Mouse (Mus musculus) limb, embryonic 11.5 days (tissue): ENCODE data around the gene Tnrc18. TPM values are rescaled to one million over a fixed set of nuclear protein-coding genes. Genes with fewer than 3 reads are reported as not detected.
A peak's percentile ranks its signal among the peaks of the same experiment; 100 is the strongest.

Source experiments
- ATAC-seq: fragments of 200-750 bp; cut with Nextera tagmentation; 2 replicates; pipeline ENCODE4 v1.8.0; 2017; ENCODE audit warnings: low read depth; ENCODE audit not compliant: insufficient number of reproducible peaks, low FRiP score, low TSS enrichment
- DNase-seq: peaks from one replicate; pipeline ENCODE4 v3.0.0-alpha.2; 2015; ENCODE audit warnings: low spot score
- H3K27ac ChIP-seq: fragments of 300-500 bp; sonication (generic); replicated peaks from 2 replicates; pipeline ENCODE4 v1.5.1; 2014; ENCODE audit warnings: low read depth, mild to moderate bottlenecking, low read length
- H3K27me3 ChIP-seq: fragments of 300-500 bp; sonication (generic); 2 replicates; pipeline ENCODE4 v1.6.1; 2014; ENCODE audit warnings: mild to moderate bottlenecking, low read length, mixed read lengths; ENCODE audit not compliant: control insufficient read depth, insufficient read depth
- H3K36me3 ChIP-seq: fragments of 300-500 bp; sonication (generic); 2 replicates; pipeline ENCODE4 v1.6.1; 2014; ENCODE audit warnings: mild to moderate bottlenecking, low read length, moderate library complexity, mixed read lengths; ENCODE audit not compliant: control insufficient read depth, insufficient read depth
- H3K4me1 ChIP-seq: fragments of 300-500 bp; sonication (generic); 2 replicates; pipeline ENCODE4 v1.6.1; 2014; ENCODE audit warnings: low read length, mixed read lengths; ENCODE audit not compliant: control insufficient read depth, insufficient read depth
- H3K4me2 ChIP-seq: fragments of 300-500 bp; sonication (generic); 2 replicates; pipeline ENCODE4 v1.6.1; 2014; ENCODE audit warnings: low read depth, mild to moderate bottlenecking, moderate library complexity; ENCODE audit not compliant: severe bottlenecking
- H3K4me3 ChIP-seq: fragments of 300-500 bp; sonication (generic); 2 replicates; pipeline ENCODE4 v1.5.1; 2014; ENCODE audit warnings: low read depth, low read length
- H3K9ac ChIP-seq: fragments of 300-500 bp; sonication (generic); 2 replicates; pipeline ENCODE4 v1.6.1; 2014; ENCODE audit warnings: mild to moderate bottlenecking, low read length
- H3K9me3 ChIP-seq: fragments of 300-500 bp; sonication (generic); 2 replicates; pipeline ENCODE4 v1.6.1; 2016; ENCODE audit warnings: low read length; ENCODE audit not compliant: control insufficient read depth
- WGBS: fragments of 180-500 bp; shearing (Covaris S2); extraction: QIAGEN DNeasy Blood & Tissue Kit; methylation state at CpG from one replicate; pipeline ENCODE4 v1.1.7; 2014; 5-methylcytosine and 5-hydroxymethylcytosine counted together
- polyA plus RNA-seq: library from polyadenylated mRNA; unstranded; fragments of >200 nt; fragmentation: Nextera tagmentation; extraction: Ambion mirVana; gene quantifications from 2 replicates; pipeline ENCODE4 v1.2.1, GENCODE M21; 2014

Gene Tnrc18
- 42.2 and 43.3 TPM in 2 replicates for polyA plus RNA-seq

- peak within 1 kb of the TSS; percentile 93 for H3K4me3 ChIP-seq
- ATAC-seq, result peak; percentile 70
- H3K4me1 ChIP-seq, result peaks cover 7% of the 10 kb centered on the region
- no peaks in the 10 kb centered on the region for H3K36me3 ChIP-seq
- under 1% methylated on average over 56 of the region's 56 CpGs for WGBS
- peak within 1 kb of the TSS; percentile 97 for H3K4me2 ChIP-seq
- H3K27ac ChIP-seq, result peak within 1 kb of the TSS; percentile 100
- DNase-seq, result peak; percentile 100
- no peaks in the 10 kb centered on the region for H3K27me3 ChIP-seq
- peak within 1 kb of the TSS; percentile 100 for H3K9ac ChIP-seq
- no peaks in the 10 kb centered on the region for H3K9me3 ChIP-seq
Measured at GRCm38 (mm10) chr5:142817524-142818434, at the start of gene Tnrc18. Gene Tnrc18, minus strand, starts transcription at chr5:142817662.

- 59% methylated on average over 16 of the region's 16 CpGs for WGBS
- ATAC-seq (no peak), DNase-seq (no peak)
- H3K9me3 ChIP-seq, result no peaks in the 10 kb centered on the region
- 0 out of 2 replicates have a peak, but pooled peaks cover 4% of the 10 kb centered on the region for H3K4me1 ChIP-seq
- no peak overlapping the region for H3K4me3 ChIP-seq
- H3K4me2 ChIP-seq, result no peak overlapping the region
- H3K36me3 ChIP-seq, result no peaks in the 10 kb centered on the region
- H3K27ac ChIP-seq, result no peak overlapping the region
- no peaks in the 10 kb centered on the region for H3K27me3 ChIP-seq
- no peak overlapping the region for H3K9ac ChIP-seq
Measured at GRCm38 (mm10) chr5:142857763-142858229, 40.3 kb upstream of the Tnrc18 start.

DNA sequence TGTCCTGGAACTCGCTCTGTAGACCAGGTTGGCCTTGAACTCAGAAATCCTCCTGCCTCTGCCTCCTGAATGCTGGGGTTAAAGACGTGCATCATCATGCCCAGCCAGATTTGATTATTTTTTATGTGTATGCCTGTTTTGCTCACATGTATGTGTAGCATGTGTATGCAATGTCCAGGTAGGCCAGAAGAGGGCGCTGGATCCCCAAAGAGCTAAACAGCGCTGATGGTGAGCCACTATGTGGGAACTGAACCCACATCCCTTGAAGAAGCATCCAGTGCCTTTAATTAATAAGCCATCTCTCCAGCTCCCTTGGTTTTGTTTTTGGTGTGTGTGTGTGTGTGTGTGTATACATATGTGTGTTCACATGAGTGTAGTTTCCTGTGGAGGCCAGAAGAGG, 38.9 kb upstream of the Tnrc18 start:
- Histone ChIP-seq H3K9ac (no peak overlapping the region), H3K27ac (no peak overlapping the region), H3K27me3 (no peaks in the 10 kb centered on the region), H3K4me2 (no peak overlapping the region), H3K36me3 (no peaks in the 10 kb centered on the region), H3K4me3 (no peak overlapping the region), H3K4me1 (0 out of 2 replicates have a peak, but pooled peaks cover 4% of the 10 kb centered on the region), H3K9me3 (no peaks in the 10 kb centered on the region)
- no peak for DNase-seq
- ATAC-seq, result no peak
- WGBS, result 78% methylated on average over 4 of the region's 4 CpGs

DNA sequence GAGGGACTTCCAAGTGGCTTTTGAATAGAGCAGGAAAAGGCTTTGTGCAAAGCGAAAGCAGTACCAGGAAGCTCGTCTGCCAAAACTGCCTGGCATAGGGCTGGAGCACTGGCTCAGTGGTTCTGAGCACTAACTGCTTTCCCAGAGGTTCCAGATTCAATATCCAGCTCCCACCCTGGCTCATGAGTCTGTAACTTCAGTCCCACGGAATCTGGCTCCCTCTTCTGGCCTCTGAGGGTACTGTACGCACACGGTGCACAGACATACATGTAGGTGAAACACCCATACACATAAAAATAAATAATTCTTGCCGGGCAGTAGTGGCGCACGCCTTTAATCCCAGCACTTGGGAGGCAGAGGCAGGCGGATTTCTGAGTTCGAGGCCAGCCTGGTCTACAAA, 37.4 kb upstream of the Tnrc18 start:
- H3K4me3 ChIP-seq, result no peak overlapping the region
- H3K36me3 ChIP-seq, result no peaks in the 10 kb centered on the region
- ATAC-seq (no peak), DNase-seq (peak; percentile 76)
- H3K27ac ChIP-seq, result no peak overlapping the region
- WGBS, result 81% methylated on average over 10 of the region's 10 CpGs
- no peak overlapping the region for H3K4me2 ChIP-seq
- H3K9me3 ChIP-seq, result no peaks in the 10 kb centered on the region
- H3K27me3 ChIP-seq, result no peaks in the 10 kb centered on the region
- 0 out of 2 replicates have a peak, but pooled peaks cover 4% of the 10 kb centered on the region for H3K4me1 ChIP-seq
- H3K9ac ChIP-seq, result no peak overlapping the region

DNA sequence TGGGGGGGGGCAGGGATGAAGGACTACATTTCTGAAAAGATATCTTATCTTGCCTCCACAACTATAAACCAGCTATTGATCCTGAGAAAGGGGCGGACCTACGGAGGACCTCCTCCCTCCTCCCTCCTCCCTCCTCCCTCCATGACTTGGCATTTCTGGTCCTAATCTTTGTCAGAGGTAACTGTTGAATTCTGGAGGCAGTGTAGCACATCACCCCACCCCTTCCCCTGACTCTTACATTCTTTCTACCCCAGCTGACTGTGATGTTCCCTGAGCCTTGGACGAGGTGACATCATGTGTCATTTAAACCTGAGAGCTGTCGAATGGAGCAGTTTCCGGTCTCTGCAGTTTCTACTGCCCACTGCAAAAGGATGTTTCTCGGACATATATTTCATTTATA, 36.1 kb upstream of the Tnrc18 start:
- Histone ChIP-seq H3K4me3 (no peak overlapping the region), H3K4me2 (no peak overlapping the region), H3K4me1 (0 out of 2 replicates have a peak, but pooled peaks cover 4% of the 10 kb centered on the region), H3K9ac (no peak overlapping the region), H3K9me3 (no peaks in the 10 kb centered on the region), H3K27ac (no peak overlapping the region), H3K36me3 (no peaks in the 10 kb centered on the region), H3K27me3 (no peaks in the 10 kb centered on the region)
- ATAC-seq (no peak), DNase-seq (no peak)
- WGBS, result 85% methylated on average over 6 of the region's 6 CpGs

DNA sequence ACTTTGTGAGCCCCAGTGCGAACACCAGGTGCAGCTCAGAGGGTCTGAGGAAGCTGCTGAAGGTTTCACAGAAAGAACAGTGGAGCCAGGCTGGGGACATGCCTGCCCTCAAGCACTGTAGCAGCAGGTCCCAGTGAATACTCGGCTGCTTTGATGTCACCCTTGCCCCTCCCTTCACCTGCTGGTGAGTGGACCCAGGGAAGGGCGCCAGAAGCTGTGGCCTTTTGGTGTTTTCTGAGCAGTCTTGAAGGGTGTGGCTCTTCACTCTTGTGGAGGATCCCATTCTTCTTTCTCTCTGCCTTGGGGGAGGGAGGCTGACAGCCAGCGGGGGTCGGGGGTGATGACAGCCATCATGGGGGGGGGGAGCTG, 34.2 kb upstream of the Tnrc18 start:
- 43% methylated on average over 5 of the region's 5 CpGs for WGBS
- no peak overlapping the region for H3K4me2 ChIP-seq
- H3K4me3 ChIP-seq, result no peak overlapping the region
- no peak overlapping the region for H3K9ac ChIP-seq
- ATAC-seq, result no peak
- H3K27me3 ChIP-seq, result no peaks in the 10 kb centered on the region
- H3K36me3 ChIP-seq, result no peaks in the 10 kb centered on the region
- no peak overlapping the region for H3K27ac ChIP-seq
- H3K9me3 ChIP-seq, result no peaks in the 10 kb centered on the region
- no peaks in the 10 kb centered on the region for H3K4me1 ChIP-seq
- no peak for DNase-seq

- Histone ChIP-seq H3K4me2 (no peak overlapping the region), H3K4me3 (no peak overlapping the region), H3K27me3 (no peaks in the 10 kb centered on the region), H3K9ac (no peak overlapping the region), H3K9me3 (no peaks in the 10 kb centered on the region), H3K4me1 (no peaks in the 10 kb centered on the region), H3K36me3 (no peaks in the 10 kb centered on the region), H3K27ac (no peak overlapping the region)
- DNase-seq, result no peak
- no peak for ATAC-seq
- 83% methylated on average over 7 of the region's 7 CpGs for WGBS
Measured at GRCm38 (mm10) chr5:142850916-142851680, 33.6 kb upstream of the Tnrc18 start.

DNA sequence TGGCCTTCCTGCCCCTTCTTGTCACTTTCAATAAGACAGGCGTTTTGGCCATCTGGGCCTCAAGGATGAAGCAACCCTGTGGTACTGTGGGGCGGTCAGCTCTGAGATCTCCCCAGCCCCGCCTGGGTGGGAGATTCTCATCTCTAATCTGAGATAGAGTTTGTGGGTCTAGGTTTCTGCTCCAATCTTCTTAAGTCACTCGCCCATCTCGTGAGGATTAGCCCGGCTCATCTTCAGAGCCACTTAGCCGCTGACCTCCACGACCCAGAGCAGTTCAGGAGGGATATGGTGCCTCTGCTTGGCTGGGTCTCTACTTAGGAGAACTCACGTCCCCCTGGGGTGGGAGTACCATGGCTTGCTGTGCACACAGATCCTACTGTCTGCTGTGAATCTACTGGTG, 33.0 kb upstream of the Tnrc18 start:
- H3K4me3 ChIP-seq, result no peak overlapping the region
- ATAC-seq (no peak), DNase-seq (no peak)

More for the DNA sequence above, 33.0 kb upstream of the Tnrc18 start:
- no peaks in the 10 kb centered on the region for H3K4me1 ChIP-seq
- H3K9ac ChIP-seq, result no peak overlapping the region
- H3K4me2 ChIP-seq, result no peak overlapping the region
- H3K9me3 ChIP-seq, result no peaks in the 10 kb centered on the region
- 72% methylated on average over 9 of the region's 9 CpGs for WGBS
- no peaks in the 10 kb centered on the region for H3K36me3 ChIP-seq
- no peak overlapping the region for H3K27ac ChIP-seq
- H3K27me3 ChIP-seq, result no peaks in the 10 kb centered on the region
